Comparison of ENCODE assay signal across 10 mouse cellular contexts in the genomic region with DNA sequence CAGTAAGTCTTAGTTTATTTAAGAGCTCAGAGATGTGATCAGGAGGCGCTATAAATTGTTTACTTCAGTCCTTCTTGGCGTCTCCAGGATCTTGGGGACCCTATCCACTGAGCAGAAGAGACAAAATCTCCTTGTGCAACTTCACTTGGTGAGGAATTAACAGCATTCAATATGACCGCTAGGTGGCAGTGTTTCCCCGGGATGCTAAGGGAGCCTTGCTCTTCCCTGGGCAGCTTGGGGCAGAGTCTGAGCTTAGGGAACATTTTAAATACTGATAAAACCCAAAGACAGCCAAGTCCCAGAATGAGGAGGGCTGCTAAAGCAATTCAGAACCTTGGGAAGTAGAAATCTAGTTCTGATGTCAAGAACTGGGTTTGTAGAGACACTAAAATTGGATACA. TPM values are rescaled to one million over a fixed set of nuclear protein-coding genes. Genes with fewer than 3 reads are reported as not detected.
DNase-seq lines count a peak whose midpoint lies in the region; ATAC-seq and TF ChIP-seq lines count a peak whose summit lies in the region.
"Had no signal": no experiment of that assay in that cellular context is flagged by ENCODE, and none has a peak within 500 bp of the region (broad histone marks: within the 10 kb centered on the region; RNA-seq: fewer than 3 reads in every experiment).

No protein-coding gene starts in this region.

- H3K4me3 ChIP-seq in forebrain, postnatal 0 days (ENCODE audit: low read depth, low read length) = no peak overlapping the region
- H3K4me3 ChIP-seq in limb, embryonic 13.5 days = no peak overlapping the region
- H3K4me3 ChIP-seq: heart, embryonic 13.5 days had no signal

- peak; percentile 98 for TF ChIP-seq CTCF in forebrain, postnatal 0 days (IDR thresholded peaks at IDR 0.05; ENCODE audit: low read depth)

- 0% methylated on average over 4 of the region's 4 CpGs for WGBS in forebrain, postnatal 0 days
- 2% methylated on average over 4 of the region's 4 CpGs for WGBS in limb, embryonic 13.5 days

- DNase-seq in urinary bladder, adult 2 months (ENCODE audit: low spot score) = peak; percentile 33
- DNase-seq in urinary bladder, postnatal 4 days (ENCODE audit: low spot score in 2 of 2) = no peak
- DNase-seq in c-Kit-positive CD71-positive TER-119-negative erythroid progenitor cells, embryonic 14.5 days (ENCODE audit: low read depth) = peak; percentile 38
- DNase-seq in forebrain, postnatal 0 days = peak; percentile 91
- peak; percentile 11 to 66 for DNase-seq in kidney, adult 8-10 months
- DNase-seq in retina, embryonic 14.5 days (ENCODE audit: low spot score) = peak; percentile 96

- no peak overlapping the region for H3K9ac ChIP-seq in forebrain, postnatal 0 days
- no peak overlapping the region for H3K9ac ChIP-seq in limb, embryonic 13.5 days
- H3K9ac ChIP-seq: heart, embryonic 13.5 days had no signal

- ATAC-seq in forebrain, postnatal 0 days = peak; percentile 77
- ATAC-seq in limb, embryonic 13.5 days (ENCODE audit: low FRiP score, low read depth) = 0 out of 2 replicates have a peak, but pooled peaks have one; percentile 40
- no peak for ATAC-seq in activated CD4-positive, CD25-positive, alpha-beta regulatory T cell, adult 4 months

- no peak overlapping the region for H3K4me2 ChIP-seq in forebrain, postnatal 0 days (ENCODE audit: low read depth)
- no peak overlapping the region for H3K4me2 ChIP-seq in limb, embryonic 13.5 days (replicated peaks)
- H3K4me2 ChIP-seq: heart, embryonic 13.5 days had no signal

- no peaks in the 10 kb centered on the region for H3K4me1 ChIP-seq in forebrain, postnatal 0 days (ENCODE audit: insufficient read depth)
- H3K4me1 ChIP-seq in limb, embryonic 13.5 days = no peaks in the 10 kb centered on the region
- H3K4me1 ChIP-seq: heart, embryonic 13.5 days had no signal

- no peak overlapping the region for H3K27ac ChIP-seq in forebrain, postnatal 0 days (ENCODE audit: low read depth, low read length)
- H3K27ac ChIP-seq in limb, embryonic 13.5 days = no peak overlapping the region
- H3K27ac ChIP-seq: heart, embryonic 13.5 days had no signal

- no peaks in the 10 kb centered on the region for H3K36me3 ChIP-seq in forebrain, postnatal 0 days (ENCODE audit: insufficient read depth)
- no peaks in the 10 kb centered on the region for H3K36me3 ChIP-seq in limb, embryonic 13.5 days
- H3K36me3 ChIP-seq: heart, embryonic 13.5 days had no signal

- peaks cover 6% of the 10 kb centered on the region for H3K27me3 ChIP-seq in forebrain, postnatal 0 days (ENCODE audit: insufficient read depth, low read length)
- peaks cover 8% of the 10 kb centered on the region; the same call in 1 of the 2 replicates for H3K27me3 ChIP-seq in limb, embryonic 13.5 days

- no peaks in the 10 kb centered on the region for H3K9me3 ChIP-seq in forebrain, postnatal 0 days (ENCODE audit: low read length)
- no peaks in the 10 kb centered on the region for H3K9me3 ChIP-seq in limb, embryonic 13.5 days
- H3K9me3 ChIP-seq: heart, embryonic 13.5 days had no signal

RNA-seq across cellular contexts. Expression of a gene that starts 29.1 kb away (rescaled TPM):
- not detected in 2 replicates for polyA plus RNA-seq in urinary bladder, adult 2 months (2012; rRNA removed)
- 1.2 and 2.0 TPM in 2 replicates for total RNA-seq in forebrain, postnatal 0 days (2014; rRNA removed)
- 0.39 and 2.1 TPM in 2 replicates for polyA plus RNA-seq in forebrain, postnatal 0 days (2015; fragmentation: Nextera tagmentation; extraction: Ambion mirVana)
- polyA plus RNA-seq in limb, embryonic 13.5 days (2015; fragmentation: Nextera tagmentation; extraction: Ambion mirVana) = 0.06 and 0.18 TPM in 2 replicates
- not detected for polyA plus RNA-seq in activated CD4-positive, CD25-positive, alpha-beta regulatory T cell, adult 4 months (2017; shearing (Covaris generic))
- polyA plus RNA-seq: heart, embryonic 13.5 days; stomach, embryonic 16.5 days had no signal

Comparison
In these comparisons a context has a peak if more than half of its experiments do, and no peak if none do; other contexts are left out.
1. DNase-seq: peak in urinary bladder, adult 2 months (single experiment), c-Kit-positive CD71-positive TER-119-negative erythroid progenitor cells, embryonic 14.5 days (single experiment), forebrain, postnatal 0 days (single experiment), kidney, adult 8-10 months (2 of 2) and retina, embryonic 14.5 days (single experiment); none in urinary bladder, postnatal 4 days (0 of 2).